Mouse (Mus musculus) adrenal gland, adult (tissue): Measurements from ENCODE around the gene Cd164l2.

Experiments used
- DNase-seq, 2 experiments: peaks; one replicate each; pipeline ENCODE4 v3.0.0; 2022 to 2023; ENCODE audit warnings: low spot score in 1 of 2; ENCODE audit not compliant: inconsistent age in 2 of 2

The Cd164l2 gene

DNA sequence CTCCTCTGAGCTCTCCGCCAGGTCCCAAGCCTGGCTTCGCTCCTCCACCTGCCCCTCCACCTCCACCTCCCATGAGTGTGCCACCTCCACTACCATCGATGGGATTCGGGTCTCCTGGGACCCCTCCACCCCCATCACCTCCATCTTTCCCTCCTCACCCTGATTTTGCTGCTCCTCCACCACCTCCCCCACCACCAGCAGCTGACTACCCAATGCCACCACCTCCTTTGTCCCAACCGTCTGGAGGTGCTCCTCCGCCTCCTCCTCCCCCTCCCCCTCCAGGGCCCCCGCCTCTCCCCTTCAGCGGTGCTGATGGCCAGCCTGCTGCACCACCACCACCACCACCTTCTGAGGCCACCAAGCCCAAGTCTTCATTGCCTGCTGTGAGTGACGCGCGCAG lies 17.4 kb upstream of the Cd164l2 start:
- no peak for DNase-seq

DNA sequence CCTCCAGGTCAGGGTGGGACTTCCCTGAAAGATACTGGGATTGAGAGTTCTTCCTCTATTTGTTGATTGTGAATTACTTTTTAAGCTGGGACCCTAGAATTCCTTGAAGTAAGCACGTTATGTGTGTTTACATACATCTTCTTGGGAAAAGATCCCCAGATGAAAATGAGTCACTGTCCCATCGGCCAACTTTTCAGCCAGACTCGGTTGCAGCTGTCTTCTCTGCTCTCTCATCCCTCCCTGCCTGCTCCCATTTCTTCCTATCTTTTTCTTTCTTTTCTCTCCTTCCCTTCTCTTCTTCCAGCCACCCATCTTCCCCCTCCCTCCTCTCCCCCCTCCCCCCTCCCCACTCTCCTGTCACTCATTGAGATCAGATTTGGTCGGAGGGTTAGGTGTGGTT lies 16.9 kb upstream of the Cd164l2 start:
- no peak for DNase-seq

DNA sequence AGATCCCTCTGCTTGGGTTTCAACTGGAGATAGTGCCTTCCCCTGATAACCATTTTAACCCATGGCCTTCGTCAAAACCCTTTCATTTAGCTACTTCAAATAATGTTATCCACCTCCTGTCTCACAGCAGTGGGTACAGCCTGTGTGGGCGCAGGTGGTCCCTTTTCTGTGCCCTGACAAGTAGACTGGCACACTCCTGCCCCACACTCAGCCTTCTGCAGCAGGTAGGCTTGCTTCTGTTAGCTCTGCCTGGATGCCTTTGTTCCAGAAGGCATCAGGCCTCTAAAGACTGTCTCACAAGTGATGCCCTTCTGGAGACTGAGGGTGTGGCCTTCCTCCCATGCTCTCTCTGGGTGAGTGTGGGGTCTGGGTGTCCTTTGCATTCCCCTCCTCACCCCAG lies 15.8 kb upstream of the Cd164l2 start:
- no peak for DNase-seq

DNA sequence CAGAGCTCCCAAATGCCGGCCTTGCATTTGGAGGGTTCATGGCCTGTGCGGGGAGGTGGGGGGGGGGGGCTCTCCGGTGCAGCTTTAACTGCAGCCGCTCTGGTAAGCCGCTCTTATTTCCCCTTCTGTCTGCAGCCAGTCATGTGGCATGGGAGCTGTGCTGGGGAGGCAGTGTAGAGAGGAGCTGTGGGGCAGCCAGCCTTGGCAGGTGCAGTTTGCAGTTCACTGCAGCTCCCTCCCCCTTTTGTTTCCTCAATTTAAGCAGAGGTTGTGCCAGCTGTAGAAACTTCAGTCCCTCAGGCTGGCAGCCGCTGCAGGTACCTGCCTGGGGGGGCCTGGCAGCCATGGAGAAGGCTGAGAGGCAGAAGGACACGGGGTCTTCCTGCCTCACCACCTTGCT lies 15.1 kb upstream of the Cd164l2 start:
- DNase-seq, result no peak

DNA sequence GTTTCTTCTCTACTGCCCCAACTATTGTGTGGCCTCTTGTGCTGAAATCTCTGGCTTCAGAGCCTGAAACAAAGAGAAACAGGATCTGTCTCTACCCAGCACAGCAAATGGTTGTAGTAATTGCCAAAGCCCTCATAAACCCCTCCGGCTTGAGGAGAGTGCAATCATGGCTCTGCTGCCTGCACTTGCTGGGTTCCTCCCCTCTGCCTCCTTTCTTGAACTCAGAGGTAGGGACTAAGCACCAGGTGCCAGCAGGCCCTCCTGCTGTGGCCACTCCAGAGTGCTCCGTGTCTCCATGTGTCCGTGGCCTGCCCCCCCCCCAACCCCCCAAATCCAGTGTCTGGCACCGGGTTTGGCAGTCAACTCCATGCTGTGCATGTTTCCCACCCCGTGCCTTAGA lies 14.6 kb upstream of the Cd164l2 start:
- DNase-seq, result no peak

DNA sequence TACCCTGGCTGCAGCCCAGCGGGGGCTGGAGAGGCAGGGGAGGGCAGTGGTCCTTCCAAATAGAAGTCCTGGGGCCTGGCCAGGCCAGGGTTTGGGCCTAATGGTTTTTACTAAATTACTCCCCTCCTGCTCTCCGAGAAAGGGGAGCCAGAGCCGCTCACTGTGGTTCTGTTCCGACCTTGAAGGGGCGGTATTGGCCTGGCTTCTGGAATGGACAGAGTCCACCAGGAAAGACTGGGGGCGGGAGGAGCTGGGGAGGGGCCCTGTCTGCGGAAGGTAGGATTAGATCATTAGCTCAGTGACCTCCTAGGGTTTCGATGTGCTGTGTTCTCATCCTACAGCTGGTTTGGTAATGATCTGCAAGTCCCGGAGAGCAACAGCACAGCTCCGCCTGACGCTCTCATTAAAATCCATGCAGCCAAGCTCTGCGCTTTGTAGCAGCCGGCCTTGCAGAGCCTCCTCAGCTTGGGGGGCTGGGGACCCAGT lies 14.1 kb upstream of the Cd164l2 start:
- DNase-seq, result peak; percentile 57 to 71

DNA sequence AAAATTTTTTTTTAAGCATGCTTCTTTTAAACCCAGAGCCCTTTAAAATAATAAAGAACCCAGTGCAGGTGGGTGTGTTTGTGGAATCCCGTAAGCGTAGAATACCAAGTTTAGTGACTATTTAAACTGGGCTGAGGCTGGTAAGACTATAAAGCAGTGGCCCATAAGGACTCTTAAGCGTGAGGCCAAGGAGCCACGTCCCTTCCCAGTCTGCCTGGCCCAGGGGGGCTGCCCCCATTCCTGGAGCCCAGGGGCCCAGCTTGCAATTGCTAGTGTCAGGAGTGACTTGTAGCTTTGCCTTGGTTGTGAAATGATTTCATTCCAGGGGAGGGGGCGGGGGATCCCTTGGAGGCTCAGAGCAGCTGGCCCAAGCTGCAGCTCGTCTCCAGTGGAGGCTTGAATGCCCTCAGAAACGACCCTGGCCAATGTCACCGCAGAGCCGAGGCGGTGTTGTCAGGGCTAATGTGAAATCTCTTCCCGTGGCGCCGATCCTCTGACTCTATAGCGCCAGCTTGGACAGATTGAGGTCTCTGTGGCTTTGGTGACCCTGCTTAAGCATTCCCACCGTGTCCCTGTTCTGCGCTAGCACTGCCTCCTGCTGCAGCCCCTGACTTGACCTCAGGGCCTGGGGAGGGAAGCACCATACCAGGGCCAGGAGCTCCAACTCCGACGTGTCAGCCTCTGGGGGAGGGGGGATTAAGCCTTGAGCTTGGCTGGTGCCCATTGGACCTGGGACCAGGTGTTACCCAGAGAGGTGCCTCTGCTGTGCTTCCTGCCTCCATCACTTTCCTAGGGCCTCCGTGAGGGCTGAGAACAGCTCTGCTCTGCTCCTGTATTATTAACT lies 13.4 kb upstream of the Cd164l2 start:
- DNase-seq, result peak in 1 of 2 experiments; percentile 66

DNA sequence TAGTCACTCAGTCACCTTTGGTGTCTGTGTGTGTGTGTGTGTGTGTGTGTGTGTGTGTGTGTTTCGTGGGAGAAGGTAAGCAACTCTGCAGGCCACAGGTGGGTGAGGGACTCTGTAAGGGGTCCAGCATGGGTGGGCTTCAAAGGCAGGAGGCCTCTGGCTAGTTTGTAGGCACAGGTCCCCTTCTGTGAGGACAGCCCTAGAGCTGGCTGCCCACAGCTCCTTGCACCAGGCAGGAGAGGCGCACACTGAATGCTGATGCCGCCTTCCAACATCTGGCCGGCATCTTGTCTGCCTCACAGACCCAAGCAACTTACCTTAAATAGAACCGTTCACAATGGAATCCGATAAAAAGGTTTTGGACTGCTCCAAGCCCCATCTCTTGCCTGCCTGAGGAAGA lies 12.2 kb upstream of the Cd164l2 start:
- no peak for DNase-seq

DNA sequence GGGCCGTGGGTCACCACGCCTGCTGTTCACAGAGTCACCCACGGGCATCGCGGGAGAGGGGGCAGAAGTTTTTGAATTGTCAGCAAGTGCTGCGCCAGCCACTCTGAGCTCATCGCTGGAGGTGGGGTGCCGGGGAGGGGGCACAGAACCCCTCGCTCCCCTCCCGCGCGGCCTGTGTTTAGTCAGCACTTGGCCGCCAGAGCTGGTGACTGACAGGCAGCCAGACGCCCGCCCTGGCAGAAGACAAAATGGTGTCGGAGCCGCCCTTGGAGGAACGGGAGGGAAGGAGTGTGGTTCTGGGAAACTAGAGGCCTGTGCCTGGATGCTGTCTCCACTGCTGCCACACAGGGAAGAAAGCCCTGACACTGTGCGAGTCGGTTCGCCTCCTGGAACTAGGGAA lies 11.6 kb upstream of the Cd164l2 start:
- peak; percentile 45 to 72 for DNase-seq

DNA sequence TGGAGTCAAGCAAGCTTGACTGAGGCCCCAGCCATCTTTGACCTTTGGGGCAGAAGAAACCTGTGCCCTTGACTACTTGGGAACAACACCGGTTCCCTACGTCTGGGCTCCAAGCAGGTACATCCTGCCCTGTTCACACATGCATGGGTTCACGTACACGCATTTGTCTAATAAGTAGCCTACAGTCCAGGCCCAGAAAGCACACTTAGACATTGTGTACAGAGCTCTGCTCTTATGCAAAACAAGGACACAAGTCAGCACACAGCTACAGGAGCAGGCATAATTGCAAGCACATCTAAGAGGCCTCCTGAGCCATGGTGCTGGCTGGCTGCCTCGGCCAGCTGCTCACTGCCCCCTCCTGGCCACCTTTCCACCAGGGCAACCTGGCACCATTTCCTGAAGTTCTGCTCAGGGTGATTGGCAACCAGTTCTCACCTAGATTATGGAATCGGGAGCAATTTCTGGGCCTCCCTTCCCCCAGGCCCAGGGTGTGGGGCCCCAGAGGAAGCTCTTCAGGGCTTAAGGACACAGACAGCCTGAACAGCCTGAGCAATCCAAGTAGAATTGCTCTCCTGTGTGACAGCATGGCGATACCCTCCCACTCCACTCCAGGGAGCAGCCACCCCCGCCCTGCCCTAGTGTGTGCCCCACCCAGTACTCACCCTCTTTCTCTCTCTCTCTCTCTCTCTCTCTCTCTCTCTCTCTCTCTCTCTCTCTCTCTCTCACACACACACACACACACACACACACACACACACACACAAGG lies 10.7 kb upstream of the Cd164l2 start:
- DNase-seq, result peak; percentile 81 to 91

DNA sequence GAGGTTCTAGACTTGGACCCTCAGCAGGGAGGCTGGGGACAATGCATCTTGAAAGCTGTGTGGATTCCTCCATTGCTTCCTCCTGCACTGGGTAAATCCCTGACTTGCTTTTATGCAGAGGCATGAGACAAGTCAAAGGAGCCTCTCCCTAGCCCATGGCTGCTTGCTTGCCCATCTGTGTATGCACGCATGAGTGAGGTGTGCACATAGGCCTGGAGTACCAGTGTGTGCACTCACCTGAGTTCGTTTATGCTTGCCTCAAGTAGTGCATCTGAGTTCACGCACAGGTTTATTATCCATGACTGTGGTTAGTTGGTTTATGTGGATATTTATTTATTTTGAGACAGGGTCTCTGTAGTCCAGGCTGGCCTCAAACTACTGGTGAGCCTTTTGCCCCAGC lies 9.7 kb upstream of the Cd164l2 start:
- no peak for DNase-seq

DNA sequence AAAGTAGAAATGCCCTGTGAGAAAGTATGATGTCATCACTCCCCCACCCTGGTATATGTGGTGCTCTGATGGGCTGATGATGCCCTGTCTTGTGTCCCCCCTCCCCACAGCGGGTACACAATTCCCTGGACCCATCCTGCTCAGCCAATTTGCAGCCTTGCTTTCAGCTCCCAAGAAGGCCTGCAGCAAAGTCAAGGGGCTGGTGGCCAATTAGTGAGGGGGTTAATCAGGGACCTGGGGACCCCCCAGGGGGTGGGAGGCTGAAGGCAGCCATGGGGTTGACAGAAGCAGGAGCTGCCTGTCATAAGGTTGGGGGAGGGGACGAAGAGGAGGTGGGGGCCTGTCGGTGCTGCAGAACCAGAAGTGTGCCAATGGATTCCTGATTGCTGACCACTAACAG lies 8.3 kb upstream of the Cd164l2 start:
- DNase-seq, result no peak

DNA sequence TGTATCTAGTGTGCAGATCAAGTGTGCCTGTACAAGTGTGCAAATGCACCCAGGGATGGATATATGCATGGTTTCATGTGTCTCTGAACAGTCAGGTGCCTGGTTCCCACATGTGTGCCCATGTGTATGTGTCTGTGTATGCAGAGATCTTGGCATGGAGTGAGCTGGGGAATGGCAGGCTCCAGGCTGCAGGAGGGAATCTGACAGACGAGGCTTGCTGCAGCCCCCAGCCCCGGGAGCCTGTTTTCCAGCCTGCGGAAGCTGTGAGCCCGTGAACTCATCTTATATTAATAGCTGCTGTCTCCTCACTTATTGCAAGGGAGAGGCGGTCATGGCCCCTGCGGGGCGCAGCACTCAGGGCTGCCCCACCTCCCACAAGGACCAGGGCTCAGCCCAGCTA lies 7.6 kb upstream of the Cd164l2 start:
- no peak for DNase-seq

DNA sequence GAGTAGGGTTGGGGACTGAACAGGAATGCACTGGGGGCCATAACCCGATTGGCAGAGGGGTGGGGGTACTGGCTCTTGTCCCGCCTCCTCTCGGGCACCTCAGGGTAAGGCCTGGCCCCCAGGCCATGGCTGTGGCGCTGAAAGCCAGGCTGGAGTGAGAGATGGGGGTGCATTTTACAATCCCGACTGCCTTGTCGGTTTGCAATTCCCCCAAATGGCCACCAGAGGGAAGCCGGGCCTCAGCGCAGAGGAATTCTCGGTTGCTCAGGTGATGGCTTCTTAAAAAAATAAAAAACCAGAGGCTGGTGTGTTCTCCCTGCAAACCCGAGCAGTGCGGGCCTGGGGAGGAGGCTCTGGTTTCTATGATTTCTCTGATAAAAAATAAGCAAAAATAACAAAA lies 2.6 kb upstream of the Cd164l2 start:
- DNase-seq, result peak; percentile 55 to 79

DNA sequence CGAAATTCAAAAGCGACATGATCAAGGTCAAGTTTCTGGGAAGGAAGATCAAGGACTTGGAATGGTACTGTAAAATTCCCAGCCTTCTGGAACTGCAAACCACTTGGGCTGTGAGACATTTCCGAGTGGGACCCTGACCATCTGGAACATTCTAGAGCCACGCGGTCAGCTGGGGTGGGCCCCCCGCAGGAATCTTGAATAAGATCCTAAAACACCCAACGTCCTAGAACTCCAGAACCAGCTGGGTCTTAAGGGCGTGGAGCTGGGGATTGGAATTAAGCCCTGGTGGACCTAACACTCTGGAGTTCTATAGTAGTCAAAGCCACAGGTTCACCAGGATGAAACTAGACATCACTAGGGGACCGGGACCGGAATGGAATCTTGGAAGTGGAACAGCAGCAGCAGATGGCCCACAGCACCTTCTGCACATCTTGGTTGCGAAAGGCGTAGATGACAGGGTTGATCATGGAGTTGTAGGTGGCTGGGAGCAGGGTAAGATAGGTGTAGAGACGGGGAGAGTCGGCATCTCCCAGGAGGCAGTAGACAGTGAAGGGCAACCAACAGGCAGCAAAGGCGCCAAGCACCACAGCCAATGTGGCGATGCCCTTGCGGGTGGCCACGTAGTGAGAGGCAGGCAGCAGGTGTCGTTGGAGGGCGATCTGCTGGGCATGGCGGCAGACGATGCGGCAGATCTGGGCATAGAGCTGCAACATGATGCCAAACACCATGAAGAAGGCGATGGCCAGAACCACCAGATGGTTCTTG lies 1.7 kb upstream of the Cd164l2 start:
- DNase-seq, result no peak

DNA sequence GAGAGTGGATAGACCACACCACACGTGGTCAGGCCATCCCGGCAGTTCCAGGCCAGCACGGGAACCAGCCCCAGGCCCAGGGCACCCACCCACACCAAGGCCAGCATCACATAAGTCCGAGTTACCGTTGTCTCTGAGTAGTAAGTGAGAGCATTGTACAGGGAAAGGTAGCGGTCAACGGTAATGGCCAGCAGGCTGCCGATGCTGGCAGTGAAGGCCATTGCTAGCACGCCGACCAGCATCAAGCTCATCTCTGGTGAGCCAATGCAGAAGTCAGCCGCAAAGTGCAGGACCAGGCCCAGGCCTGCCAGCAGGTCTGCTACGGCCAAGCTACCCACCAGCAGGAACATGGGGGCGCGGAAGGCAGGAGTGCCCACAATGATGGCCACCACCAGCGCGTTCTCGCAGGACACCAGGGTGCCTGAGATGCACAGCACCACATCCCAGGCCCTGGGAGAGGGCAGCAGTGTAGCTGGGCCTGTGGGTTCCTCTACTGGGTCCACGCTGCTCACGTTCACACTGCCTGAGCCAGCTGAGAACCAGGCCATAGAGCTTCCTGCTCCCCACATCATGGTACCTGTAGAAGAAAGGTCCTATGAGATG lies 1.0 kb upstream of the Cd164l2 start:
- no peak for DNase-seq

DNA sequence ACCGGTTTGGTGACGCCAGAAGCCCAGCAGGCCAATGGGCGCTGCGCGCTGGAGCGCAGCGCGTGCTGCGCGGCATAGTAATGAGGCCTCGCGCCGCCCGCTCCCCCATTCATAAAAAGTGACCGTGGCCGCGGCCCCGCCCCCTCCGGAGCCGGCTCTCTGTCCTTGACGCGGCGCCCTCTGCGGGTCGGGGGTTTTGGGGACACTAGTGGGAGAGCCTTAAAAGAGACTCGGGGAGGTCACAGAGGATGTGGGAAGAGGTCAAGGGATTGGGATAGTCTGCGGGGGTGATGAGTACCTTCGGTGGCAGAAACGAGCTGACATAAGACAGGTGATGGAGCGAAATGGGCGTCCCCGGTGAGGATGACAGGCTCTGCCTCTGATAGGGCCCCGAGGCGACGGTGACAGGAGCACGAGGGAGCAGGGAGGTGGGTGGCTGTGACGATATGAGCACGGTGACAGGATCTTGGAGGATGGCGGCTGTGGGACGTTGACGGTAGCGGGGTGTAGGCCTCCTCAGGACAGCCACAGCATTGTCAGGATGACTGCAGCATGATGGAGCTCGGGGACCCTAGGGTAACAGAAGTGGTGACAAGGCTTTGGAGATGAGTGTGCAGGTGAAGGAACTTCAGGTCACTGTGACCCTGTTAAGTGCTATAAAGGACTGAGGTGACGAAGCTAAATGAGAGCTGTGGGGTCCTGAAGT lies 784 bp downstream of the Cd164l2 start:
- peak; percentile 84 to 91 for DNase-seq

DNA sequence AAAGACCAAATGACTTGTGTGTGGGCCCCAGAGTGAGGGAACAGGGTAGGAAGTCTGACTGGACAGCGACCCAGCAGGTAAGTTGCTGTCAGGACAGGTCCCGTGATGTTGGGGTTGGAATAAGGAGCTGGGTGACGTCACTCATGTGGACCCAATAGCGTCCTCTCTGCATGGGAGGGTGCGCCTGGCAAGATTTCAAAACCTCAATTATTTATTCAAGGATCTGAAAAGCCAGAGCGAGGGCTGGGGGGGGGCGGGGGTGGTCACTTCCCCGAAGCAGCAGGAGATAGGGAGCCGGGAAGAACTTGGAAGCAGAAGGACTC lies 1.3 kb downstream of the Cd164l2 start:
- DNase-seq, result no peak

DNA sequence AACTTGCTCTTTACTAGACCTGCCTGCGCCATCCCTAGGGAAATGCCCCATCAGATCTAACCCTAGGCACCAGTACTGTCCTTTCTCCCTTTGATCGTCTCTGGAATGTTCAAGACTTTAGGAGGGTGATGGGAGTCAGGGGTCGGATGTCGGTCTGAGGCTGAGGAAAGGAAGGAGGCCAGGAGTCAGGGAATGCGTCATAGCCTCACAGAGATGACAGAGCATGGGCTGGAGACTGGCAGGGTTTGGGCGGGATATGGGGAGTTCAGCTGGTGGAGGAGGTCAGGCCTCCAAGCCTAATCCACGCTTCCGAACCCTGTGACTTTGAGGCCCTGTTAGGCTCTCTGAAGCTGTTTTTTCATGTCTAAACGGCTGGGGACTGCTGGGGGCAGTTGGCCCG lies 1.7 kb downstream of the Cd164l2 start:
- no peak for DNase-seq

DNA sequence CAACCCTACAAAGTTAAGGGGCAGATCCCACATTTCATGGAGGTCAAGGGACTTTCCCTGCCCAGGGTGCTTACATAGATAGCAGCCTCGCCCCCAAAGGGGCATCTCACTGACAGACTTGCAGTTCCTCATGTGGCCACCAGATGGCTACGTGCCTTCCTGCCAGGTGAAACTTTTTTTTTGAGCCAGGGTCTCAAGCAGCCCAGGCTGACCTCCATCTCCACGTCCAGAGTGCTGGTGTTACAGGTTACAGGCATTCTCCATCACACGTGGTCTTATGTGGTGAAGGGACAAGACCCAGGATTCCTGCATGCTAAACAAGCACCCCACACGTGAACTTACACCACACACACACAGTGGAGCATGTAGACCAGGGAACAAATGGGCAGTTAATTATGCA lies 5.7 kb downstream of the Cd164l2 start:
- peak; percentile 46 to 82 for DNase-seq

DNA sequence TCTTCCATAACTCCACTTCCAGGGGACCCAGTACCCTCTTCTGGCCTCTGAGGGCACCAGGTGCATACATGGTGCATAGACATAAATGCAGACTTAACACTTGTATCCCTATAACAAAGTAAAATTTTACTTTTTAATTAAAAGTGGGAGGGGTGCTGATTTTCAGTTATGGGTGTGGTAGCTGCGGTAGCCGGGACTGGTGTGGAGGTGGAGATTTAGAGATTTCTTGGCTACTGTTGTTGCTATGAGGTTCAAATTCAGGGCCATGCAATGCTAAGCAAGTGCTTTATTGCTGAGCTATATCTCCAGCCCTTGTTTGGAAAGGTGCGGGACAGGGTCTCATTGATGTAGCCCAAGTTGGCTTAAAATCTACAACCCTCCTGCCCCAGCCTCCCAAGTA lies 6.8 kb downstream of the Cd164l2 start:
- no peak for DNase-seq
